Mouse (Mus musculus): ENCODE results near the gene Susd3. TPM values are rescaled to one million over a fixed set of nuclear protein-coding genes. Genes with fewer than 3 reads are reported as not detected.

Susd3 gene
- 1.2 and 1.3 TPM in 2 replicates for polyA plus RNA-seq (2014; fragmentation: Nextera tagmentation; extraction: Ambion mirVana)

DNA sequence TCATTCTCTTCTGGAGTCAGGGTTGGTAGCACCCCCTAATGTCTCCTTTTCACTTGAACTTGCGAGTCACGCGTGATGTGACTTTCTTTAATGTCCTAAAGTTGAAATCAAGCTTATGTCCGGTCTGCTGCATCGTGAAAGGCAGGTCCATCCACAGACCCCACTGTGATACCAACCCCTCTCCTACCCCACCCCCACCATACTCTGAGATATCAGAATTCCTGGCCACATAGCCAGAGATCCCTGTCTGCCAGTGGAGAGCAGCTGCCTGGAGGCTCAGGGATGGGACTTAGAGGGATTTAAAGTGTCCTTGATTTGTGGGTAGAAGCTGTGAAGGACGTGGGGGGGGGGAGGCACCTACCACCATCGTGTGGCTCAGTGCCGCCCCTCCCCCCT lies at the start of gene Susd3:
Gene Susd3 (minus strand): TSS at position 240 of the 396 bp plus-strand sequence.
- H3K9ac ChIP-seq (replicated peaks; ENCODE audit: low read length) = peak within 1 kb of the TSS; percentile 46
- DNase-seq (ENCODE audit: low spot score) = no peak
- WGBS = 24% methylated on average over 8 of the region's 8 CpGs
- no peak for ATAC-seq (replicated peaks; ENCODE audit: insufficient number of reproducible peaks, low FRiP score, low TSS enrichment, low read depth)
- no peaks in the 10 kb centered on the region for H3K36me3 ChIP-seq (replicated peaks; ENCODE audit: control insufficient read depth, insufficient read depth, low read depth, low read length)
- H3K9me3 ChIP-seq (replicated peaks; ENCODE audit: control insufficient read depth, low read length) = no peaks in the 10 kb centered on the region
- peaks cover 25% of the 10 kb centered on the region for H3K27me3 ChIP-seq (ENCODE audit: control insufficient read depth, insufficient read depth, low read length)
- peak within 1 kb of the TSS; percentile 69 for H3K4me2 ChIP-seq (ENCODE audit: low read depth, low read length)
- peak within 1 kb of the TSS; percentile 38 for H3K4me3 ChIP-seq (ENCODE audit: low read depth, low read length)
- H3K4me1 ChIP-seq (ENCODE audit: control insufficient read depth, insufficient read depth, low read length) = peaks cover 3% of the 10 kb centered on the region; the same call in 1 of the 2 replicates
- no peak within 1 kb of the TSS for H3K27ac ChIP-seq (replicated peaks; ENCODE audit: low read depth, low read length)

GRCm38 (mm10) chr13:49296270-49296669 lies 47.8 kb upstream of the Susd3 start:
- DNase-seq (ENCODE audit: low spot score) (no peak), ATAC-seq (replicated peaks; ENCODE audit: insufficient number of reproducible peaks, low FRiP score, low TSS enrichment, low read depth) (no peak)
- WGBS = 75% methylated on average over 7 of the region's 7 CpGs
- Histone ChIP-seq H3K36me3 (replicated peaks; ENCODE audit: control insufficient read depth, insufficient read depth, low read depth, low read length) (no peaks in the 10 kb centered on the region), H3K27ac (replicated peaks; ENCODE audit: low read depth, low read length) (no peak overlapping the region), H3K9ac (replicated peaks; ENCODE audit: low read length) (no peak overlapping the region), H3K4me2 (ENCODE audit: low read depth, low read length) (no peak overlapping the region), H3K9me3 (replicated peaks; ENCODE audit: control insufficient read depth, low read length) (no peaks in the 10 kb centered on the region), H3K27me3 (ENCODE audit: control insufficient read depth, insufficient read depth, low read length) (no peaks in the 10 kb centered on the region), H3K4me1 (ENCODE audit: control insufficient read depth, insufficient read depth, low read length) (no peaks in the 10 kb centered on the region), H3K4me3 (ENCODE audit: low read depth, low read length) (no peak overlapping the region)

DNA sequence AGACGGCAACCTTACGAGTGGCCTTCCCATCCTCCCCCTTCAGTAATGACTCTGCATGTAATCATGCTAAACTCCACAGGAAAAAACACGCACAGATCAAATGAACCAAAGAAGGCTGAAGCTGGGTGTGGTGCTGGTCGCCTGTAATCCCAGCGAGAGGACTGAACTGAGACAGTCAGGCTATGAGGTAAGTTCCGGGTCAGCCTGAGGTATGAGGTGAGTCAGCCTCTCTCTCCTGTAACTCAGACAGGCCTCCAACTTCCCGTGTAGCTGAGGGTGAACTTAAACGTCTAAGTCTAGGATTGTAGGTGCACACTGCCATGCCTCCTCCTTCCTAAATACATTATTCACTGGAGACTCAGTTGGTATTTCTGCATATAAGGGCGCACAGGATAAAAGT lies 45.6 kb upstream of the Susd3 start:
- Histone ChIP-seq H3K4me2 (ENCODE audit: low read depth, low read length) (no peak overlapping the region), H3K36me3 (replicated peaks; ENCODE audit: control insufficient read depth, insufficient read depth, low read depth, low read length) (no peaks in the 10 kb centered on the region), H3K4me1 (ENCODE audit: control insufficient read depth, insufficient read depth, low read length) (no peaks in the 10 kb centered on the region), H3K27me3 (ENCODE audit: control insufficient read depth, insufficient read depth, low read length) (no peaks in the 10 kb centered on the region), H3K4me3 (ENCODE audit: low read depth, low read length) (no peak overlapping the region), H3K9me3 (replicated peaks; ENCODE audit: control insufficient read depth, low read length) (no peaks in the 10 kb centered on the region), H3K9ac (replicated peaks; ENCODE audit: low read length) (no peak overlapping the region), H3K27ac (replicated peaks; ENCODE audit: low read depth, low read length) (no peak overlapping the region)
- WGBS = 77% methylated on average over 9 of the region's 9 CpGs
- ATAC-seq (replicated peaks; ENCODE audit: insufficient number of reproducible peaks, low FRiP score, low TSS enrichment, low read depth) (no peak), DNase-seq (ENCODE audit: low spot score) (no peak)

GRCm38 (mm10) chr13:49291949-49292348 lies 43.4 kb upstream of the Susd3 start:
- no peaks in the 10 kb centered on the region for H3K27me3 ChIP-seq (ENCODE audit: control insufficient read depth, insufficient read depth, low read length)
- no peaks in the 10 kb centered on the region for H3K4me1 ChIP-seq (ENCODE audit: control insufficient read depth, insufficient read depth, low read length)
- H3K9ac ChIP-seq (replicated peaks; ENCODE audit: low read length) = no peak overlapping the region
- no peaks in the 10 kb centered on the region for H3K9me3 ChIP-seq (replicated peaks; ENCODE audit: control insufficient read depth, low read length)
- ATAC-seq (replicated peaks; ENCODE audit: insufficient number of reproducible peaks, low FRiP score, low TSS enrichment, low read depth) (no peak), DNase-seq (ENCODE audit: low spot score) (no peak)
- H3K36me3 ChIP-seq (replicated peaks; ENCODE audit: control insufficient read depth, insufficient read depth, low read depth, low read length) = no peaks in the 10 kb centered on the region
- no peak overlapping the region for H3K4me3 ChIP-seq (ENCODE audit: low read depth, low read length)
- WGBS = 91% methylated on average over 6 of the region's 6 CpGs
- no peak overlapping the region for H3K27ac ChIP-seq (replicated peaks; ENCODE audit: low read depth, low read length)
- H3K4me2 ChIP-seq (ENCODE audit: low read depth, low read length) = no peak overlapping the region

- WGBS = 41% methylated on average over 1 of the region's 1 CpGs
- Histone ChIP-seq H3K36me3 (replicated peaks; ENCODE audit: control insufficient read depth, insufficient read depth, low read depth, low read length) (no peaks in the 10 kb centered on the region), H3K27ac (replicated peaks; ENCODE audit: low read depth, low read length) (no peak overlapping the region), H3K4me3 (ENCODE audit: low read depth, low read length) (no peak overlapping the region), H3K4me1 (ENCODE audit: control insufficient read depth, insufficient read depth, low read length) (no peaks in the 10 kb centered on the region), H3K4me2 (ENCODE audit: low read depth, low read length) (no peak overlapping the region), H3K9me3 (replicated peaks; ENCODE audit: control insufficient read depth, low read length) (no peaks in the 10 kb centered on the region), H3K27me3 (ENCODE audit: control insufficient read depth, insufficient read depth, low read length) (no peaks in the 10 kb centered on the region), H3K9ac (replicated peaks; ENCODE audit: low read length) (no peak overlapping the region)
- DNase-seq (ENCODE audit: low spot score) = no peak
- no peak for ATAC-seq (replicated peaks; ENCODE audit: insufficient number of reproducible peaks, low FRiP score, low TSS enrichment, low read depth)
Observed at GRCm38 (mm10) chr13:49291398-49291797, 42.9 kb upstream of the Susd3 start.

DNA sequence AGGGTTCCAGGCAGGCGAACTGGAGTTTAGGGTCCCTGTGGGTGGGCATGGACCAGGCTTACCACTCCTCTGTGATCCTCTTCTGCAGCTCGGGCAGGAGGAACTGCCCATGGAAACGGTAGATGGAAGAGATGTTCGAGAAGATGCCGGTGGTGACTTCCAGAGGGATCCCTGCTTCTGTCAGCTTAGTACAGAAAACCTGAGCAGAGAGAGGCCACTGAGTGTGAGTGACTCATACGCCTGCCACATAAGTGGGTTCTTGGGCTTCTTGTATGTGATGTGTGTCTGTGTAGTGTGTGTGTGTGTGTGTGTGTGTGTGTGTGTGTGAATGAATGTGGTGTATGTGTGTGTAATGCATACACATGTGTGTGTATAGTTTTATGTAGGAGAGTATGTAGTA lies 38.7 kb upstream of the Susd3 start:
- DNase-seq (ENCODE audit: low spot score) (no peak), ATAC-seq (replicated peaks; ENCODE audit: insufficient number of reproducible peaks, low FRiP score, low TSS enrichment, low read depth) (no peak)
- H3K4me2 ChIP-seq (ENCODE audit: low read depth, low read length) = no peak overlapping the region
- no peak overlapping the region for H3K4me3 ChIP-seq (ENCODE audit: low read depth, low read length)
- no peak overlapping the region for H3K27ac ChIP-seq (replicated peaks; ENCODE audit: low read depth, low read length)
- H3K9ac ChIP-seq (replicated peaks; ENCODE audit: low read length) = no peak overlapping the region
- H3K4me1 ChIP-seq (ENCODE audit: control insufficient read depth, insufficient read depth, low read length) = no peaks in the 10 kb centered on the region
- H3K36me3 ChIP-seq (replicated peaks; ENCODE audit: control insufficient read depth, insufficient read depth, low read depth, low read length) = no peaks in the 10 kb centered on the region
- no peaks in the 10 kb centered on the region for H3K27me3 ChIP-seq (ENCODE audit: control insufficient read depth, insufficient read depth, low read length)
- no peaks in the 10 kb centered on the region for H3K9me3 ChIP-seq (replicated peaks; ENCODE audit: control insufficient read depth, low read length)
- 92% methylated on average over 6 of the region's 6 CpGs for WGBS

DNA sequence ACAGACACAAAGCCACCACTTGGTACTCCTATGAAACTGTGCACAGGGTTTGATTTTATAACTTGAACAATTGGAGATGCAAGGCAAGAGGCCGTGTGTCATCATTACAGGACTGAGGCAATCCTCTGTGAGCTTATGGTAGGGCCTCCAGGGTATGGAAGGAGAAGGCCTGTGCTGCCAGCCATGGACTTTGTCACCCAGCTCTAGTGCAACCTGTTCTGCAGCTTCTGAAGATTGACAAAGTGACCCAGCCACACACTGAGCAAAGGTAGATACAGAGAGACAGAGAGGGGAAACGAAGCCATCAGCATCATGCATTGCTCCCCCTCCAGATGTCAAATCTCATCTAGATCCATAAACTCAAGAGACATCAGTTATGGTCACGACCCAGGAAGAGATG lies 38.2 kb upstream of the Susd3 start:
- WGBS = 85% methylated on average over 3 of the region's 3 CpGs
- Histone ChIP-seq H3K27me3 (ENCODE audit: control insufficient read depth, insufficient read depth, low read length) (no peaks in the 10 kb centered on the region), H3K27ac (replicated peaks; ENCODE audit: low read depth, low read length) (no peak overlapping the region), H3K36me3 (replicated peaks; ENCODE audit: control insufficient read depth, insufficient read depth, low read depth, low read length) (no peaks in the 10 kb centered on the region), H3K9me3 (replicated peaks; ENCODE audit: control insufficient read depth, low read length) (no peaks in the 10 kb centered on the region), H3K4me2 (ENCODE audit: low read depth, low read length) (no peak overlapping the region), H3K9ac (replicated peaks; ENCODE audit: low read length) (no peak overlapping the region), H3K4me3 (ENCODE audit: low read depth, low read length) (no peak overlapping the region), H3K4me1 (ENCODE audit: control insufficient read depth, insufficient read depth, low read length) (no peaks in the 10 kb centered on the region)
- ATAC-seq (replicated peaks; ENCODE audit: insufficient number of reproducible peaks, low FRiP score, low TSS enrichment, low read depth) (no peak), DNase-seq (ENCODE audit: low spot score) (no peak)

DNA sequence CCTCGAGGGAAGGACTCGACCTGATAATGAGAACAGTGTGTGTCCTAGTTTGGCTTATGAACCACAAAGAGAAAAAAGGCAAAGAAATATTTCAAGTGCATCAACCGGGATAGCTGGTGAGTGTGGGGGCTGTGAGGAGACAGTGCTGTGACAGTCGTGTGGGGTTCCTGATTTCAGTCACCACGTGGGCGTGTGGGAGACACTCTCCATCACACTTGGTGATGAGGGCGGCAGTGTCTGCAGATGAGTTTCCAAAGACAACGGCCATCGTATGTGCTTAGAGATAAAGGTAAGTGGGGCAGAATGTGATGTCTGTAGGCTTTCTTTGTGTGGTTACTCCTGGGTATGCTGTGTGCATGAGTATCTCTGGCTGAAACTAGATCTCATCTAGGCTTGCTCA lies 35.2 kb upstream of the Susd3 start:
- 75% methylated on average over 9 of the region's 9 CpGs for WGBS
- Histone ChIP-seq H3K9me3 (replicated peaks; ENCODE audit: control insufficient read depth, low read length) (no peaks in the 10 kb centered on the region), H3K4me2 (ENCODE audit: low read depth, low read length) (no peak overlapping the region), H3K4me3 (ENCODE audit: low read depth, low read length) (no peak overlapping the region), H3K9ac (replicated peaks; ENCODE audit: low read length) (no peak overlapping the region), H3K27ac (replicated peaks; ENCODE audit: low read depth, low read length) (no peak overlapping the region), H3K4me1 (ENCODE audit: control insufficient read depth, insufficient read depth, low read length) (no peaks in the 10 kb centered on the region), H3K27me3 (ENCODE audit: control insufficient read depth, insufficient read depth, low read length) (no peaks in the 10 kb centered on the region), H3K36me3 (replicated peaks; ENCODE audit: control insufficient read depth, insufficient read depth, low read depth, low read length) (no peaks in the 10 kb centered on the region)
- DNase-seq (ENCODE audit: low spot score) = no peak
- ATAC-seq (replicated peaks; ENCODE audit: insufficient number of reproducible peaks, low FRiP score, low TSS enrichment, low read depth) = no peak
